Mouse (Mus musculus): ENCODE measurements around the gene Ccdc158. TPM values are rescaled to one million over a fixed set of nuclear protein-coding genes. Genes with fewer than 3 reads are reported as not detected.

Ccdc158 gene
- polyA plus RNA-seq (2014; fragmentation: Illumina TruSeq; extraction: RNeasy Lipid Tissue Mini Kit (QIAGEN cat#74804); ENCODE audit: insufficient read depth, low read depth, low replicate concordance) = 0.39 TPM

DNA sequence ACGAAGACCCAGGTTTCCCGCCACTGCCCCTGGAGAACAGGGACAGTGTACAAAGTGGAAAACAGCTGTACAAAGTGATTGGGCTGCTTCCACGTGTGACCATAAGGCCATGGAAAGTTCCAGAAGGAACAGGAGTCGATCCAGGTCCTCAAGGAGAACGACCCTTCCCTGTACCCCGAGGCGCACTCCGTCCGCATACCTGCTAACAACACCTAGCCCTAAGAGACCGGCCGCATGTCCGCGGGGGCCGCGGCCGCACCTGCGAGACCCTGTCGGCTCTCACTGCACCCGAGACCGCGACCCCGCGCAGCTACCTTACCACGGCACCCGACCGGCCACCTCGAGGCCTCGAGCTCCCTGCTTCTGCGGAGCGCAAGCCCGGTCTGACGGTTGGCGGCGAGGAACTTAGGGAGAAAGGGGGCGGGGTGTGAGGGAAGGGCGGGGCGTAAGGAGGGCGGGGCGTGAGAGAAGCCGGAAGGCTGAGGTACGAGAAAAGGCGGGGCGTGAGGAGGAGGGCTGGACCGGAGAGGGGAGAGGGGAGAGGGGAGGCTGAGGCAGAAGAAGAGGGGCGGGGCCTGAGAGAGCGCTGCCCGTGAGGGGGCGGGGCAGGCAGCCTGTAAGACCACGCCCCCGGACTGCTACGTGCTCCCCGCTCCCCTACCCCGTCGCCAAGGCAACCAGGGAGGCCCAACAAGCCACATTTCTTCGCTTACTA lies at the start of gene Ccdc158:
TSS of gene Ccdc158 (minus strand) at position 413 of the 715 bp plus-strand sequence.

DNA sequence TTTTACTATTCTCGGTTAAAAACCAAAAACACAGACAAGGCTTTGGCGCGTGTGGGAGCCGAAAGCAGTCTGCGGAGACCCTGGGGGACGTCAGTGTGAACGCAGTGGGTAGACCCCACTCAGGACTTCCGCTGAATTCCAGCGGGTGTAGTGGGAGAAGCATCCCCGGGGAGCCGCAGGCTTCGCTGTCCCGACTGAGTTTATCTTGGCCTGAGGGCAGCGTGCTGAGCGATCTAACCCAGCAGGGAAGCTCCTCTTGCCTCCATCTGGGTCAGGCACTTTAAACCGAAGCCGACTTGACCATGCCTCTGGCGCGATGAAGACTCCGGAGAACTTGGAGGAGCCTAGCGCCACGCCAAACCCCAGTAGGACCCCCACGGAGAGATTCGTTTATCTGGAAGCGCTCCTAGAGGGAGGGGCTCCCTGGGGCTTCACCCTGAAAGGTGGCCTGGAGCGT lies 8.3 kb upstream of the Ccdc158 start, which contains the start of gene Shroom3:
TSS of gene Shroom3 (plus strand) at position 85 of the 457 bp plus-strand sequence.

DNA sequence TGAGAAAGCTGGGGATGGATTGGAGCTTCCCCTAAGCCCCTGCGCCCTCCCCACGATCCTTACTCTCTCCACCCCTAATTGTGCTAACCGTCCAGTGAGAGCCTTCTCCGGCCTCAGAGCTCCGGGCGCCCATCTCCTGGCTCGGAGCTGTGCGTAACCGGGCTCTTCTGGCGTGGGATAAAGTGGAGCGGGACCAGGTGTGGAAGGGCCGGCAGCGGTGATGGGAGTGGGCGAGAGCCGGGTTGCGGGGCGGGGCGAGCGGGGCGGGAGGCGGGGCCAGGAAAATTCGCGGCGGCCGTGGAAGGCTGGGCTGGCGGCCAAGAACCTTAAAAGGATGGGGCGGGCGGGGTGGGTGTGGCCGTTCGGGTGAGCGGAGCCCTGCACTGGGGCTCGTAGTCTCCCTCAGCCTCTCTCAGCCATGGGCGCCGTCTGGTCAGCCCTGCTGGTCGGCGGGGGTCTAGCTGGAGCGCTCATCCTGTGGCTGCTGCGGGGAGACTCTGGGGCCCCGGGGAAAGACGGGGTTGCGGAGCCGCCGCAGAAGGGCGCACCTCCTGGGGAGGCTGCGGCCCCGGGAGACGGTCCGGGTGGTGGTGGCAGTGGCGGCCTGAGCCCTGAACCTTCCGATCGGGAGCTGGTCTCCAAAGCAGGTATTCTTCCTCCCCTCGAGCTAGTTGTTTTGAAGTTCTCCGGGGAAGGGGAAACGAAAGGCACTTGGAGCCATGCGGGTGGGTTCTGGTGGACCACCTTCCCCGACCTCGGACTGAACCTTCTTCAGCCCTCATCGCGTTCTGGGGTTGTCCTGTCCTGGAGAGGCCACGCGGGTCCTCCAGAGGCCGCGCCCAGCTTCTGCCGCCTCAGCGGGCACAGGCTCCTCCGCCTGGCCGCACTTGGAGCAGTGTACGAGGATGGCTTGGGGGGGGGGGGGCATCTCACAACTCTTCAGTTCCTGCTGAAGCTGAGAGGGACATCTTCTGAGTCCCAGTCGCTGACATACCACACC lies 72.1 kb downstream of the Ccdc158 start, which contains the start of gene Stbd1:
TSS of gene Stbd1 (plus strand) at position 351 of the 1,000 bp plus-strand sequence.

Other genes with a start within 250 kb of the Ccdc158 start
- 11.0 TPM for gene Nup54, start 240.1 kb downstream of the Ccdc158 start, polyA plus RNA-seq (2014; fragmentation: Illumina TruSeq; extraction: RNeasy Lipid Tissue Mini Kit (QIAGEN cat#74804); ENCODE audit: insufficient read depth, low read depth, low replicate concordance)
- 80.2 TPM for gene Scarb2, start 168.4 kb downstream of the Ccdc158 start, polyA plus RNA-seq (2014; fragmentation: Illumina TruSeq; extraction: RNeasy Lipid Tissue Mini Kit (QIAGEN cat#74804); ENCODE audit: insufficient read depth, low read depth, low replicate concordance)
- gene Fam47e, start 120.2 kb downstream of the Ccdc158 start, polyA plus RNA-seq (2014; fragmentation: Illumina TruSeq; extraction: RNeasy Lipid Tissue Mini Kit (QIAGEN cat#74804); ENCODE audit: insufficient read depth, low read depth, low replicate concordance) = 13.4 TPM
- gene Stbd1, start 72.2 kb downstream of the Ccdc158 start, polyA plus RNA-seq (2014; fragmentation: Illumina TruSeq; extraction: RNeasy Lipid Tissue Mini Kit (QIAGEN cat#74804); ENCODE audit: insufficient read depth, low read depth, low replicate concordance) = 31.8 TPM
- gene Shroom3, start 8.2 kb upstream of the Ccdc158 start, polyA plus RNA-seq (2014; fragmentation: Illumina TruSeq; extraction: RNeasy Lipid Tissue Mini Kit (QIAGEN cat#74804); ENCODE audit: insufficient read depth, low read depth, low replicate concordance) = 21.1 TPM